Mouse (Mus musculus): ENCODE measurements around the gene Bcl2a1a.
"Not testable (repeated sequence)": the region's sequence is repeated elsewhere in the genome, so short reads cannot be mapped to it uniquely, and the experiment has no call there.

The Bcl2a1a gene

DNA sequence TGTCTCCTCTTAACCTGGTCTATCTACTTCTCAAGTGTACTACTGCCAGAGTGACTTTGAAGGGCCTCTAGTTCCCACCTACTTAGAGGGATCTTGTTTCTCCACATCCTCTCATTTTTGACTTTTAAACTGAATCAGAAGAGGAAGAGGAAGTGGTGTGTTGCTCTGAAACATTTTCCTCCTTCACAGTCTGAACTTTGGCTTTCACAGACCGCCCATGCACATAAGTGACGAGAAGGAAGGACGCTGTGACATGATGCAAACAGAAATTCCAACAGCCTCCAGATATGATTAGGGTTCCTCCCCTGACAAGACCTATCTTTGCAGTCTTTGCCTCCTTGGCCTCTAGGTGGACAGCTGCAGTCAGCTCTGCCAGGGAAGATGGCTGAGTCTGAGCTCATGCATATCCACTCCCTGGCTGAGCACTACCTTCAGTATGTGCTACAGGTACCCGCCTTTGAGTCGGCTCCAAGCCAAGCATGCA is at the start of gene Bcl2a1a:
Bcl2a1a (plus strand) TSS at position 231 of the 484 bp plus-strand sequence.
- DNase-seq (ENCODE audit: low spot score in 2 of 2) = peak; percentile 15 to 62

DNA sequence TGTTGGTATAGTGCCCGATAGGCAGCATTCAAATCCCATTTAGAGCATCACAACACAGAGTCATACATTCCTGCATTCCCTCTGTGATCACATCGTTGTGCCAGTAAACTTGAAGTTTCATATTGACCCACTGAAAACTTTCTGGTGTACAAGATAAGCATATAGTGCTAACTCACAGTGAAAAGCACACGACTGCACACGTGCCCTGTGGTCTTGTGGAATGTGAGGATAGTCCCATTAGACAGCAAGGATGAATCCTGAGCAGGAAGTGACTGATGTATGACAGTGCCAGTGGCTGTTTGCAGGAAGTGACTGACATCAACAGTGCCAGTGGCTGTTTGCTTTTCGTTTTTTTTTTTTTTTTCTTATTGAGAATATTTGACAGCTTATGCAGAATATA is 40.1 kb upstream of the Bcl2a1a start:
- not testable (repeated sequence) for DNase-seq (ENCODE audit: low spot score in 2 of 2)

DNA sequence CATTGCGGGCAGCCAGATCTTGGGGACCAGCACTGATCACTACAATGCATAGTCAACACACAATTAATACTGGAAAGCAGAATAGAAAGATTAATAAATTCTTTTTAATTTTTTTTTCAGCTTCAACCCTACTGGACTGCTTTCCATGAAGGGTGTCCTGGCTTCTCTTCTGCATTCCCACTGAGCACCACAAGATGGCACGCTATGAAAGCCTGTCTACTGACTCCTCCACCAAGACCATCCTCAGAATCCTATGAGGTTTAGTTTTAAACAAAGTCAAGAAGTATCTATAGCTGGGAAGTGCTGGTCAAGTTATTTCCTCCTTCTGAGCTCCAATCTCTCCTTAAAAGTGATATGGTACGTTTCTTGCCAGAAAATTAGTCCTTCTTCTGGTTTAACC is 18.4 kb upstream of the Bcl2a1a start:
- peak in 1 of 2 experiments; percentile 13 for DNase-seq (ENCODE audit: low spot score in 2 of 2)

DNA sequence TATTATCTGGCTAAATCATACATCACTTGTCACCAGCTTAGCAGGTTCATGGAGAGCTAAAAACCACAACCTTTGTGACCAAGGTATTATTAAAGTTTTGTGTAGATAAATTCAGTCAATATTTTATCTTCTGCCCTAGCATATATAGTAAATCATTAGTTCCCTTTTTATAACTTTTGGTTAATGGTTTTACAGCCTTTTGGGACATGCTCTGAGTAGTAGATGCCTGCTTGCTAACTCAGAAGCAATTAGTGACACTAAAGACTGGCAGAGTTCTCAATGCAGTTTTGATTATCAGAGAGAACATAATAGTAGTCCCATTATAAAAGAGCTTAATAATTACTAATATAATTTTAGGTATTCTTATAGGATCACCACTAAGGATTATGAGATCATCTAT is 5.2 kb upstream of the Bcl2a1a start:
- not testable (repeated sequence) for DNase-seq (ENCODE audit: low spot score in 2 of 2)

DNA sequence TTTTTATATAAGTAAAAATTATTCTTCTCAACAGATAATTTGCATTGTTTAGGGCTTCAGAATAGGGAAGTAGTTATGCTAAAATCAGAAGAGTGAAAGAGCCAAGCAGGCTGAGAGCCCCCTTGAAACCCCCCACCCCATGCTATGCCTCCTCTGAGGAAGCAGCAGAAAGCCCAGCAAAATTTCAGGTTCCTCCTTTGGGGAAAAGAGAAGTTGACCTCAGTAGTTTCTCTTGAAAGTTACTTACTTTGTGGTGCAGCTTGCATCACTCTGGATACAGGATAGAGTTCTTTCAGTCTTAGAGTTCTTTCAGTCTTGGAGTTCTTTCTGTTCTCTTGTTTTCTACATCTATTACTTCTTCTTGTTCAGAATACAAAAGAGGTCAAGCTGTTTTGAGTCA is 3.5 kb upstream of the Bcl2a1a start:
- peak; percentile 28 to 63 for DNase-seq (ENCODE audit: low spot score in 2 of 2)

DNA sequence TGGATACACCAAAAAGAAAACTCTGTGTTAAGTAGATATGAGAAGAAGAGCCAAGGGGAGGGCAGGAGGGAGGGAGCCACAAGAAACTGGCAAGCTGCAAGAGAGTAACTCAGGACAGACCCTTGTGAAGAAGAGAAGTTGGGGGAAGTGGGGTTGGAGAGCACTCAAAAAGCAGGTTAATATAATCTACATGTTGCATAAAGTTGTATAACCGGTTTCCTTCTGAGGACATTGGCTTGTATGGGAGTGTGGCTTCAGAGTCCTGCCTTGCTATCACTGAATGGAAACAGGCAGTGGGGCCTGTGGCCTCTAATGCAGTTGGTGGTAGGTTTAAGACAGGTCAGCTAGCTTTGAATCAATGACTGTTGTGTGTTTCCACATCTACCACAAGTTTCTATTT is 1.5 kb upstream of the Bcl2a1a start:
- DNase-seq (ENCODE audit: low spot score in 2 of 2) = not testable (repeated sequence)

DNA sequence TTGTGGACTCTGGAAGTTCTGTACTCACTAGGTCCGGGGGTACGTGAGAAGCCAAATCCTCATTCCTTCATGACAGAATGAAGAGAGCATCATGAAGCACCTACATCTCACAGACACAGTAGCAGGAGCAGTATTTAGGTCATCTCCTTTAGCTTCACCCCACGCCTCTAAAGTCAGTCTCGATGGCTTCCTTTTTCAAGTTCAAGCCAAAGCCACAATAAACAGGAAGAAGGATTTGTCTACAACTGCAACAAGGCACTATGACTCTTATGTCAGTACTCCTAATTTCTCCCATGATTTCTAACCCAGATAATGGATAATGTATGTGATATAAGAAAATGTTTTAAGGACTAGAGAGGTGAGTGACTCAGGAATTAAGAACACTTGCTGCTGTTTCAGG is 665 bp upstream of the Bcl2a1a start:
- not testable (repeated sequence) for DNase-seq (ENCODE audit: low spot score in 2 of 2)

DNA sequence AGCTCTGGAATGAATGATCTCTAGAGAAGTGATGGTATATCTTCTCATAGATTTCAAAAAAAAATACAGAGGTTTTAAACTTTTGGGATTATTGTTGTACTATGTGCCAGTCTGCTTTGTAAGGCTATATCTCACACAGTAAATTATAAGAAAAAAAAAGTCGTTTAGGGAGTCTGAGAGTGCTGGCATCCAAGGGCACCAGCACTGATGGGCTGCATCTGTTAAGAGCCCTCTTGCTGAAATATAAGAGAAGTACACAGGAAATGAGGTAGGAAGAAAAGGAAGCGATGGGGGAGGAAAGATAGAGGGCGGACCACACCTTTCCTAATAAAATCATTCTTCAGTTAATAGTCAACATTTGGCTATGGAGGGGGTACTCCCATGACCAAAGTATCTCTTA is 2.2 kb downstream of the Bcl2a1a start:
- DNase-seq (ENCODE audit: low spot score in 2 of 2) = no peak

DNA sequence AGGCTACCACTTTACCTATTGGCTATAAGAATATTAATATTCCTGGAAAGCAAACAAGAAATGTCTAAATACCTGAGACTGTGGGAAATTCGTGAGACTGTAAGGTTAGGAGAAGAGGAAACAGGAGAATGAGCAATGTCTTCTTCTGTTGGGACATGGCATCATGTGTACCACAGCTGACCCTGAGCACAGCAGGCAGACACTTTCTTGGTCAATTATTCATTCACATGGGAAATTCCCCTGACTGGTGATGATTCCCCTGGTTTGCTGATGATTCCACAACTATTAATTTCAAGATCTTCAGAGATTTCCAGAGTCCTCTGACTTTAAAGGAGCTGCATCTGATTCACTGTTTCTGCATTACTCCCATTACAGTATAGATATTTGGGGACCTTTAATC is 3.3 kb downstream of the Bcl2a1a start:
- DNase-seq (ENCODE audit: low spot score in 2 of 2) = not testable (repeated sequence)

DNA sequence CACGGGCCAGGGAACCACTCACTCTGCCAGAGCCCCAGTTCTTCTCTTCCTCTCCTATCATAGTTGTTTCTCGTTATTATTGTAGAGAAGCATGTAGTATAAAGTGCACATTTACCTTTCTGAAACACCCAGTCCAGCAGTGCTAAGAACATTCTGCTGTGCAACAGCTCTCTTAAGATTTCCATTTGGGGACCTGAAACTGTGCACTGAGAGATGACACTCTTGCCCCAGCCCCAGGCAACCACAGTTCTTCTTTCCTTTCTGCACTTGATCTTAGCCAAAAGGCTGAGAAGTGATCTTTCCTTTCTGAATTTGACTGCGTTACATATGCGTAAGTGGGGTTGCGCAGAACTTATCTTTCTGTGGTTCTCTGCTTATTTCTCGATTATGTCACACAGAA is 9.8 kb downstream of the Bcl2a1a start:
- DNase-seq (ENCODE audit: low spot score in 2 of 2) = not testable (repeated sequence)

DNA sequence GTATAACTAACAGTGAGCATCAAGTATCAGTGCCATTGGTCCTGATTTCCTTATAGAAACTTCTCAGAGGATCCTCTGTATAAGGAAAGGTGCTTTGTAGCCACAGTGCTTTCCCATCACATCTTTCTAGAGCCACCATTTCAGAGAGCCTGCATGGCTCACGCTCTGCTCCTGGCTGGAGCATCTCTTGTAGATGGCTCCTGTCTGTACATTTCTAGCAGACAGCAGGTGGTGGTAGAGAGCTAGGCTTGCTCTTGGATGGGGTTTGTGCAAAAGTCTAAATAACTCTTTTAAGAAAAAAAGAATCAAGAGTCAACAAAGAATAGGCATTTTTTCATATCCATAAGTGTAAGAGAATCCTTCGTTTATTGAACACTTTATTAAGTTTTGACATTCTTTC is 12.8 kb downstream of the Bcl2a1a start:
- not testable (repeated sequence) for DNase-seq (ENCODE audit: low spot score in 2 of 2)

DNA sequence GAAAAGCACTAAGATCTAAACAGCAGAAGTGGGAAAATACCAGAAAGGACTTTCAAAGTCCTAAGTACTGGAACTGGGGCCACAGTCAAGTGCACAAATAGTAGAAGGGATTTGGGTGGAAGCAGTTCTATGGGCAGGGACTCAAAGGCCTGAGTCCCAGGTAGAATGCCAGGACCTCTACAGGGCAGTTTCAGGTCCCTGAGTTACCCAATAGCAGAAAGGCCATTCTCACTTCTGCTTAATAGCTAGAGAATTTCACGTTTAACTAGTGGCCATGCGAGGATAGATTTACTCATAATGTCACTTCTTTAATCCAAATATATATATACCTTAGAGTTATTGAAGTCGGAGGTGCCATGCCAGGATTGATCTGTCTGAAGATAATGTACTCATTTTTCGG is 20.2 kb downstream of the Bcl2a1a start:
- not testable (repeated sequence) for DNase-seq (ENCODE audit: low spot score in 2 of 2)

DNA sequence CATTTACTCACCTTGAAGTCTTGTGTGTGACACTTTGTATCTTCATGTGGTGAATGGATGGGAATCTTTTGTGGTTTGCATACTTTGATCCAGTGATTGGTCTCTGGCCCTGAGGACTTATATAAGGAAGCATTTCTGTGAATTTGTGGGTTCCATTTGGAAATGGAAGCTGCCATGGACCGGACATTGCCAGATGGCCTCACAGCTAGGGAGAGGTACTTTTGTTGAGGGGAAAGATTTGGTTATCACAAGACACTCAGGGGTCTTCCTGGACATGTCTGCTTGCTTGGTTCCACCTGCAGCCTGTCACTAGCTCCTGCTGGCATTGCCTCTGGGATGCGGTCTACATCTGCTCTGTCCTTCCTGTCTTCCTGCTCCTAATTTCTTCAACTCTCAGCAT is 23.1 kb downstream of the Bcl2a1a start:
- not testable (repeated sequence) for DNase-seq (ENCODE audit: low spot score in 2 of 2)

DNA sequence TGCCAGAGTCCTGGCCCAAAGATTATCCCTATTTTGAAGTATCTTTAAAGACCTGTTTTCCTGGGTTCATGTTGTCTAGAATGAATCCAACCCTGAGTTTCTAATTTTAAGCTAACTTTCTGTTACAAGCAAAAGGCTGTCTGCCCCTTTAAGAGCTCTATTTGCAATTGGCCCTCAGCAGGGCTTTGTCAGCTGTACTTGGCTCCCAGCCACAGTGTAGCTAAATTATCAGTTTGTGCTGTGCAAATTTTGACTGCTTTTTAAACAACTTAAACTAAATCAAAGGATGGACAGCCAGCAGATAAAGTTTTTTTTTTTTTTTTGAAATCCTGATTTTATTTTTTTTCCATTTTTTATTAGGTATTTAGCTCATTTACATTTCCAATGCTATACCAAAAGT is 44.8 kb downstream of the Bcl2a1a start:
- not testable (repeated sequence) for DNase-seq (ENCODE audit: low spot score in 2 of 2)

All from spleen, postnatal 4 days (tissue).